Mouse (Mus musculus) liver, adult 2 months (tissue): ENCODE measurements around the gene Snapc4. TPM values are rescaled to one million over a fixed set of nuclear protein-coding genes. Genes with fewer than 3 reads are reported as not detected.

Source experiments
- DNase-seq: peaks from one replicate; pipeline ENCODE4 v3.0.0-alpha.2; 2011; ENCODE audit warnings: low read depth, low spot score; ENCODE audit errors: extremely low read depth
- H3K27ac ChIP-seq: fragments of 200-500 bp; replicated peaks from 2 replicates; pipeline ENCODE4 v1.5.1; 2012; ENCODE audit warnings: low read depth, mild to moderate bottlenecking, control low read depth, inconsistent platforms, low read length; ENCODE audit not compliant: insufficient read depth
- H3K27me3 ChIP-seq: fragments of 200-500 bp; 2 replicates; pipeline ENCODE4 v1.6.1; 2012; ENCODE audit warnings: mild to moderate bottlenecking, moderate library complexity, low read length, inconsistent platforms; ENCODE audit not compliant: control insufficient read depth, insufficient read depth
- H3K36me3 ChIP-seq: fragments of 200-500 bp; 2 replicates; pipeline ENCODE4 v1.6.1; 2012; ENCODE audit warnings: low read length, inconsistent platforms; ENCODE audit not compliant: control insufficient read depth, insufficient read depth
- H3K4me1 ChIP-seq: fragments of 200-500 bp; 2 replicates; pipeline ENCODE4 v1.6.1; 2011; ENCODE audit warnings: low read length; ENCODE audit not compliant: control insufficient read depth, insufficient read depth
- H3K4me3 ChIP-seq: fragments of 200-500 bp; 2 replicates; pipeline ENCODE4 v1.5.1; 2011; ENCODE audit warnings: low read depth, mild to moderate bottlenecking, control low read depth, low read length, moderate library complexity; ENCODE audit not compliant: insufficient read depth
- H3K79me2 ChIP-seq: fragments of 200-500 bp; 2 replicates; pipeline ENCODE4 v1.6.1; 2012; ENCODE audit warnings: inconsistent platforms, mild to moderate bottlenecking, low read length, moderate library complexity; ENCODE audit not compliant: control insufficient read depth, insufficient read depth
- H3K9ac ChIP-seq: fragments of 200-500 bp; 2 replicates; pipeline ENCODE4 v1.6.1; 2012; ENCODE audit warnings: low read depth, mild to moderate bottlenecking, control low read depth, inconsistent platforms, low read length
- CTCF ChIP-seq: fragments of 200-500 bp; IDR thresholded peaks from 2 replicates; pipeline ENCODE4 v1.5.1; 2011; ENCODE audit warnings: low read depth, low read length, control low read depth
- POLR2A ChIP-seq: fragments of 200-500 bp; IDR thresholded peaks from 2 replicates; pipeline ENCODE4 v1.6.1; 2011; ENCODE audit warnings: low read length, control low read depth; ENCODE audit not compliant: insufficient read depth; ENCODE audit errors: extremely low read depth
- WGBS: fragments of 180-500 bp; shearing (Covaris S2); methylation state at CpG from one replicate; pipeline ENCODE4 v1.1.7; 2018; 5-methylcytosine and 5-hydroxymethylcytosine counted together
- polyA plus RNA-seq: library from polyadenylated mRNA; depleted of rRNA; stranded (reverse); fragments of >200 nt; gene quantifications from 2 replicates; pipeline ENCODE4 v1.2.3, GENCODE M21; 2012
- total RNA-seq: library from RNA; depleted of rRNA; stranded (reverse); fragments of >200 nt; gene quantifications from 2 replicates; pipeline ENCODE4 v1.2.3, GENCODE M21; 2014

Gene Snapc4
- total and polyA plus RNA-seq, 2 experiments = 7.5 to 14.3 TPM

GRCm38 (mm10) chr2:26403306-26403705, 22.9 kb upstream of the Snapc4 start:
- Histone ChIP-seq H3K4me3 (no peak overlapping the region), H3K79me2 (peaks cover 27% of the 10 kb centered on the region; the same call in 1 of the 2 replicates), H3K9ac (no peak overlapping the region), H3K36me3 (peaks cover 2% of the 10 kb centered on the region), H3K27me3 (no peaks in the 10 kb centered on the region), H3K27ac (no peak overlapping the region), H3K4me1 (peaks cover 21% of the 10 kb centered on the region)
- WGBS = 68% methylated on average over 8 of the region's 8 CpGs
- no peak for TF ChIP-seq CTCF
- no peak for TF ChIP-seq POLR2A
- no peak for DNase-seq

GRCm38 (mm10) chr2:26402265-26402664, 21.8 kb upstream of the Snapc4 start:
- TF ChIP-seq POLR2A (no peak), CTCF (no peak)
- no peaks in the 10 kb centered on the region for H3K27me3 ChIP-seq
- peaks cover 14% of the 10 kb centered on the region for H3K4me1 ChIP-seq
- peaks cover 6% of the 10 kb centered on the region for H3K36me3 ChIP-seq
- no peak overlapping the region for H3K27ac ChIP-seq
- DNase-seq = no peak
- H3K4me3 ChIP-seq = no peak overlapping the region
- WGBS = 86% methylated on average over 1 of the region's 1 CpGs
- H3K9ac ChIP-seq = no peak overlapping the region
- H3K79me2 ChIP-seq = peaks cover 18% of the 10 kb centered on the region; the same call in 1 of the 2 replicates

- no peak overlapping the region for H3K4me3 ChIP-seq
- peaks cover 14% of the 10 kb centered on the region for H3K4me1 ChIP-seq
- no peak overlapping the region for H3K27ac ChIP-seq
- peaks cover 17% of the 10 kb centered on the region for H3K36me3 ChIP-seq
- no peak overlapping the region for H3K9ac ChIP-seq
- H3K27me3 ChIP-seq = no peaks in the 10 kb centered on the region
- no peak for TF ChIP-seq POLR2A
- no peak for TF ChIP-seq CTCF
- DNase-seq = no peak
- 95% methylated on average over 4 of the region's 4 CpGs for WGBS
- H3K79me2 ChIP-seq = peaks cover 7% of the 10 kb centered on the region; the same call in 1 of the 2 replicates
These were observed 20.6 kb upstream of the Snapc4 start for GRCm38 (mm10) chr2:26401023-26401422.

GRCm38 (mm10) chr2:26400296-26400695, 19.8 kb upstream of the Snapc4 start:
- H3K79me2 ChIP-seq = 0 out of 2 replicates have a peak, but pooled peaks cover 4% of the 10 kb centered on the region
- H3K4me1 ChIP-seq = peaks cover 14% of the 10 kb centered on the region
- peaks cover 22% of the 10 kb centered on the region for H3K36me3 ChIP-seq
- TF ChIP-seq CTCF (no peak), POLR2A (no peak)
- no peak for DNase-seq
- H3K27me3 ChIP-seq = no peaks in the 10 kb centered on the region
- no peak overlapping the region for H3K27ac ChIP-seq
- H3K9ac ChIP-seq = no peak overlapping the region
- WGBS = 90% methylated on average over 5 of the region's 5 CpGs
- H3K4me3 ChIP-seq = no peak overlapping the region

GRCm38 (mm10) chr2:26399647-26400046, 19.2 kb upstream of the Snapc4 start:
- Histone ChIP-seq H3K9ac (no peak overlapping the region), H3K36me3 (peaks cover 27% of the 10 kb centered on the region), H3K27me3 (no peaks in the 10 kb centered on the region), H3K4me3 (no peak overlapping the region), H3K4me1 (peaks cover 14% of the 10 kb centered on the region), H3K79me2 (0 out of 2 replicates have a peak, but pooled peaks cover 1% of the 10 kb centered on the region), H3K27ac (peak overlapping the region; percentile 49)
- DNase-seq = peak; percentile 96
- TF ChIP-seq POLR2A (no peak), CTCF (no peak)
- WGBS = 12% methylated on average over 5 of the region's 5 CpGs

GRCm38 (mm10) chr2:26398978-26399377, 18.5 kb upstream of the Snapc4 start:
- peaks cover 14% of the 10 kb centered on the region for H3K4me1 ChIP-seq
- WGBS = 29% methylated on average over 8 of the region's 8 CpGs
- H3K79me2 ChIP-seq = no peaks in the 10 kb centered on the region
- no peak for TF ChIP-seq POLR2A
- TF ChIP-seq CTCF = 0 out of 2 replicates have a peak, but pooled peaks have one; percentile 5
- H3K36me3 ChIP-seq = peaks cover 30% of the 10 kb centered on the region
- H3K4me3 ChIP-seq = no peak overlapping the region
- no peak overlapping the region for H3K9ac ChIP-seq
- peak; percentile 76 for DNase-seq
- H3K27me3 ChIP-seq = no peaks in the 10 kb centered on the region
- peak overlapping the region; percentile 49 for H3K27ac ChIP-seq
